Mouse (Mus musculus) gonadal fat pad, adult 2 months (tissue): ENCODE results near the gene Prss43. TPM values are rescaled to one million over a fixed set of nuclear protein-coding genes. Genes with fewer than 3 reads are reported as not detected.
"Not testable (repeated sequence)": the region's sequence is repeated elsewhere in the genome, so short reads cannot be mapped to it uniquely, and the experiment has no call there.

Experiments
- DNase-seq: peaks from one replicate; pipeline ENCODE4 v3.0.0-alpha.2; 2012; ENCODE audit warnings: low read depth
- polyA plus RNA-seq: library from polyadenylated mRNA; depleted of rRNA; stranded (reverse); fragments of >200 nt; gene quantifications from 2 replicates; pipeline ENCODE4 v1.2.3, GENCODE M21; 2012; rRNA removed

The Prss43 gene
- polyA plus RNA-seq, result 0.07 and 0.15 TPM in 2 replicates

DNA sequence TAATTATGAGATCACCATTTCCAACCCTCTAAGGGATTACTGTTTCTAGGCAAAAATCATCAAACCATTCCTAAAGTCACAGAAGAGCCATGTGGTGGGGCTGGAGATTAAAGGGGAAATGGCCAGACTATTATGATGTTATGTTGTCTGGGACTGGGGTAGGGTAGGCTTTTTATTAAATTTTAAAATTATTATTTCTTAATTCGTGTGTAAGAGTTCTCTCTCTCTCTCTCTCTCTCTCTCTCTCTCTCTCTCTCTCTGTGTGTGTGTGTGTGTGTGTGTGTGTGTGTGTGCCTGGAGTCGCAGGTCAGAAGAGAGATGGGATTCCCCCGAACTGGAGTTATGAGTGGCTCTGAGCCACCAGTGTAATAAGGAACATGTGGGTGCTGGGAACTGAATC, at the start of gene Prss43:
Prss43 (plus strand) TSS at position 301 of the 400 bp plus-strand sequence.
- no peak for DNase-seq

DNA sequence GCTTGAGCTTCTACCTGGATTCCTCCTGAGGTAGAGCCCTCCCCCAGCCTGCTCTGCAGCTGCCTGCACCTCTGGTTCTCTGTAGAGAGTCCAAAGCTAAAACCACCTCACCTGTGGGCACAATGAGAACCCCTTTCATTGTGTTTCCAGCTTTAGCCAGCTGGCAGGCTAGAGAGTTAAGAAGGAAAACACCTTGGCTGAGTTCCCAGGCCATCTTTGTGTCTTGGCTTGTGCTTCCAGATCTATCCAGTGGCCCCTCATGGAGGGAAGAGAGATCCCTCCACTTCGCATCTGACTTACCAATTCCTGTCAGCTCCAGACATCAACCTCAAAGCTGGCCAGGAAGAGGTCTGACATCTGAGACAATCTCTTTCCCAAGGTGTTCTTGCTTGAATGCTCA, 48.4 kb upstream of the Prss43 start:
- no peak for DNase-seq

GRCm38 (mm10) chr9:110778559-110778958, 47.9 kb upstream of the Prss43 start:
- no peak for DNase-seq

DNA sequence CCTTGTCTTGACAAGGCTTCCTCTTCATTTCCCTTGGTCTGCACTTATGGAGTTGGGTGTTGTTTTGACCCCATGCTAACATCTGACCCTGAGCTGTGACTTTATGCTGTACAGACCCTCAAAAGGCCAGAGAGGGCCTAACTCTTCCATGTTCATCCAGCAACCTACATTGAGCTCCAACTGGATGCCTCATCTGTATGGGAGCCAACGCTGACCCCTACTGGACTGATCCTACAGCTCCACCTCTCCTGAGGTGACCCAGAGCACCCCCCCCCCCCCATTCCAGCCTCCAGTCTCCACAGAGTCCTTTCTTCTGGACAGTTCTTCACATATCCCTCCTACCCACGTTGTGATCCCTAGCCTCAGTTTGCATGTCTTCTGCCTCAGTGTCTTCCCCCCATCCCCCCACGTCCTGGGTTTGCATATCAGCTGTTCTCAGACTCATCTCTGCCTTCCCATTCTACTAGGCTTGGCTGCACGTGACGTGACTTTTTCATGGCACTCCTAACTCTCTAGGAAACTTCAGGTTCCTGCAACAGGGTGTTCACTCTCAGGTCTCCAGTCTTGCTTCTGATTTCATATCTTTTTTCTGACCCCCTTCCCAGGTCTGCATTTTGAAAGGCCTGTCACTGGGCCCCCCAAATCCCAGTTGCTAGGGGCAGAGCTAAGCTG, 47.1 kb upstream of the Prss43 start:
- DNase-seq, result no peak

GRCm38 (mm10) chr9:110781256-110781721, 45.2 kb upstream of the Prss43 start:
- peak; percentile 23 for DNase-seq

DNA sequence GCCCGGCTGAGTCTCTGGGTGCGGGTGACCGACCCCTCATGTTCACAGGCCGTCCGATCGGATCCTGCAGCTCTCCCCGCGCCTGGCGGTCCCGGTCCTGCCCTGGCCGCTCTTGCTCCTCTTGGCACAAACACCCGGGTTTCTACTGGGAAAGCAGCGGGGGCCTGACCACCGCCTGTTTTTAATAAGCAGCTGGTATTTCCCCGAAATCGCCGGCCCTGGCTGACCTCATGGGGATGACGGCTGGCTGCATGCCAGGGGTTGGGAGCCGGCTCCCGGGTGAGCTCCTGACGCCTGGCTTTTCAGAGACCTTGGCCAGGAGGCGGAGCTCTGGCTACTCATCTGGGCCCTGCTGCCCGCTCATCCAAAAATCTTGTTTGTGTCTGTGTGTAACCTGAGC, 44.8 kb upstream of the Prss43 start:
- no peak for DNase-seq

GRCm38 (mm10) chr9:110783611-110784010, 42.9 kb upstream of the Prss43 start:
- no peak for DNase-seq

DNA sequence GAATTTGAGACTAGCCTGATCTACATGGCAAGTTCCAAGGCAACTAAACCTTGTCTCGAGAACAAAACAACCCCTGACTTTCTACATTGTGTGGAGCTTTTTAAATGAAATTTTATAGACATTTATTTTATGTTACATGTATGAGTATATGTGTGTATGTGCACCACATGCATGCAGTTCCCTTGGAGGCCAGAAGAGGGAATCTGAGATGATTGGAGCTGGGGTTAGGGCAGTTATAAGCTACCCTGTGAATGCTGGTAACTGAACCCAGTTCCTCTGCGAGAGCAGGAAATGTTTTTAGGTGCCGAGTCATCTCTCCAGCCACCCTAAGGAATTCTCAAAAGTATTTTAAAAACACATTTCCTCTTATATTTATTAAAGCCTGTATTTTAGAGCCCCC, 38.3 kb upstream of the Prss43 start:
- no peak for DNase-seq

GRCm38 (mm10) chr9:110790462-110790861, 36.0 kb upstream of the Prss43 start:
- no peak for DNase-seq

DNA sequence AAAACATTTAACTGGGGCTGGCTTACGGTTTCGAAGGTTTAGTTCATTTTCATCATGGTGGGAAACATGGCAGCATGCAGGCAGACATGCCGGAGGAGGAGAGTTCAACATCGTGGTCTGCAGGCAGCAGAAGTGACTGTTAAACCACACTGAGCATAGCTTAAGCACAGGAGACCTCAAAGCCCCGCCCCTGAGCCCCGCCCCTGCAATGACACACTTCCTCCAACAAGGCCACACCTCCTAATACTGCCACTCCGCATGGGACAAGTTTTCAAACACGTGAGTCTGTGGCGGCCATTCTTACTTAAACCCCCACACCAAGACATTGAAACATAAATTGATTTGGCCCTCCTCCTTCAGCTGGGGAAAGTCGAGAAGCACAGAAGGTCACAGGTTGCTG, 29.5 kb upstream of the Prss43 start:
- DNase-seq, result no peak

DNA sequence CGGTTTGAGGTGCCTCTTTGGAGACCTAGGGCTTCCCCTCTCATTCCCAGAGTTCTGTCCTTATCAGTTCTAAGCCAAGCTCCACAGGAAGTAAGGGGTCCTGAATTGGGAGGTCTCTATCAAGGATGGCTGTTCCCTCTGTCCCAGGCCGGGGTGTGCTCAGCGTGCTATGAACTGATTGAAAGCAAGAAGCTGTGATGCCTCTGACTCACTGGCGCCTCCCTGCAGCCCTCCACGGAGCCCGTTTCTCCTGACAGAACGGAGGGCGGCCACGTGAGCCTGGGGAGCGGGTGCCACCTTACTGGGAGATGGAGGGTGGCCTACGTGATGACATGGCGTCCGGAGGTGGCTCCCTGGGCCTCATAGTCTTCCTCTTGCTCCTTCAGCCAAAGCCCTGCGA, 28.6 kb upstream of the Prss43 start, which contains the start of gene Prss42:
Prss42 (plus strand) TSS at position 301 of the 400 bp plus-strand sequence.
- no peak for DNase-seq

DNA sequence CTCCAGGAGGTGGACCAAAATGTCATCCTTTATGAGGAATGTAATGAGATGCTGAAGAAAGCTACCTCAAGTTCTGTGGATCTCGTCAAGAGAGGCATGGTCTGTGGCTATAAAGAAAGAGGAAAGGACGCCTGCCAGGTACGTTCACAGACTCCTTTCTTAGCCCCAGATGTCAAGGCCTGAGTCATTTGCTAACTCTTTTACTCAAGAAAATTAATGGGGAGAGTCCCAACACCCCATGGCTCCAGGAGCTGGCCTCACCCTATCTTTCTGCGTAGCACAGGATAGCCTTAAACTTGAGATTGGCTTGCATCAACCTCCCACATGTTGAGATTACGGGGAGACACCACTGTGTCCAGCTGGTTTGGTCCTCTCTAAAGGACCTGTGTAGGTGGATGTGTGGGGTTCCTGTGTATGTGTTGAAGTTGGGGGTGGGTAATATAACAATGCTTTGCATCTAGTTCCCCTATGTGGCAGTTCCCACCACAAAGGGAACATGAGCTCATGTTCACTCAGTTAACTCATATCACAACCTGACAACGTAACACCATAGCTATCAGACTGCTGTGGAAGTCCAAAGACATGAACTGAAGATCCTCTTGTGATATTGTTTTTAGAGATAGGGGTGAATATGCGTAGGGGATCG, 25.5 kb upstream of the Prss43 start:
- no peak for DNase-seq

GRCm38 (mm10) chr9:110803294-110803693, 23.2 kb upstream of the Prss43 start:
- DNase-seq, result no peak

DNA sequence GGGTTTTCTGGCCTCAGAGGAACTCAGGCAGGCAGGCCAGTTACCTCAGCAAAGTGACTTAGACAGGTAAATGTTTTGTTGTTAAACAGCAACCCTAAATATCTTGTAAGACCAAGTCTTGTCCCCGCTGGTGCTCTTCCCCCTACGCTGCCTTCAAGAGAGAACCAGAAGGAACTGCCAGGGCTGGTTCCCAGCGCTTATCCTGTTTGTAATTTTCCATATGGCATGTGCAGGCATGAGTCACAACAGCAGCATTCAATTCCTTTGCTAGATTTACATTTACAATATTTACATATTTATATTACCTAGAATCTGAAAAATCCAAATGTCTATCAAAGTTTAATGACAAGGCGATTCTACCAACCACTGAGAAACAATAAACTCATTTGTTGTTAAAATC, 16.4 kb upstream of the Prss43 start:
- no peak for DNase-seq

DNA sequence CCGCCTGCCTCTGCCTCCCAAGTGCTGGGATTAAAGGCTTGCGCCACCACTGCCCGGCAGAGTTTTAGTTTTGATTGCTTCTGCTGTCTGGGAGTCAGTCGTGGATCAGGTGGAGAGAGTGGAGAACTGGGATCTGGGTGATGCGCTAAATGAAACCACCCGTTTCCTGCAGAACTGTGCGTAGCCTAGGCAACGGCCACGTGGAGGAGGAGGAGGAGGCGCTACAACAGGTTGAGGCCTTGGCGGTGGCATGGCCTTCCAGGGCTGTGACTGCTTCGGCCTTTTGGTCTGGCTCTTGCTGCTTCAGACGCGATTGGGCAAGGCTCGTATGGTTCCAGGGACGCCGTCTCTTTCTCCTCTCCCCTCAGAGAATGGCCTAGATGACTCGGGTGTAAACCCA, 12.7 kb upstream of the Prss43 start, which contains the start of gene Prss44:
Prss44 (plus strand) TSS at position 206 of the 400 bp plus-strand sequence.
- DNase-seq, result no peak

- not testable (repeated sequence) for DNase-seq
These were observed 5.9 kb upstream of the Prss43 start for GRCm38 (mm10) chr9:110820546-110820945.

DNA sequence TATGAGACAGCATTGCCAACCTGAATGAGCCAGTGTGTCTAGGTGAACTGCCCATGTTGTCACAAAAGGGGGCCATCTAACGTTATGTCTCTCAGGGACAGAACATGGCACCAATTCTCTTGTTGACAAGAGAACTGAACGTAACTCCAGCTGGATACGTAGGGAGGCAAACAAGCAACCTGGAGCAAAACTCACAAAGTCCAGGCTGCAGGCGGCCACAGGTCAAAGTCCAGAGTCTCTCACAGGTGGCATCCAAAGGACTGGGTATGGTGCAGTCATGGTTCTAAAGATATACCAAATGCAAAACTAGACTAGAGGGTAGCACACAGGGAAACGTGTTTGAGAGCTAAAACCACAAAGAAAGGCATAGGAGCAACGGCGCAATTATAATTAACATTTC, 5.1 kb upstream of the Prss43 start:
- DNase-seq, result no peak

DNA sequence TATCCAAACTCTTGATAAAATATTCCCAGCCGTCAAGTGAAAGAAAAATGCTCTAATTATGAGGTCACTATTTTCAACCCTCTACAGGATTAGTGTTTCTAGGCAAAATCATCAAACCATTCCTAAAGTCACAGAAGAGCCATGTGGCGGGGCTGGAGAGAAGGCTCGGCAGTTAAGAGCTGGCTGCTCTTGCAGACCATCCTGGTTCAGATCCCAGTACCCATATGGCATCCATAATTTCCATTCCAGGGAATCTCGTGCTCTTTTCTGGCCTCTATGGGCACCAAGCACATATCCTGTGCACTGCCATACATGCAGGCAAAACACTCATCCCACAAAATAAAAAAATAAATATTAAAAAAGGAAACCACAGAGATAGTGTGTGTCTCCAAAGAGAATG, 1.1 kb upstream of the Prss43 start:
- no peak for DNase-seq

DNA sequence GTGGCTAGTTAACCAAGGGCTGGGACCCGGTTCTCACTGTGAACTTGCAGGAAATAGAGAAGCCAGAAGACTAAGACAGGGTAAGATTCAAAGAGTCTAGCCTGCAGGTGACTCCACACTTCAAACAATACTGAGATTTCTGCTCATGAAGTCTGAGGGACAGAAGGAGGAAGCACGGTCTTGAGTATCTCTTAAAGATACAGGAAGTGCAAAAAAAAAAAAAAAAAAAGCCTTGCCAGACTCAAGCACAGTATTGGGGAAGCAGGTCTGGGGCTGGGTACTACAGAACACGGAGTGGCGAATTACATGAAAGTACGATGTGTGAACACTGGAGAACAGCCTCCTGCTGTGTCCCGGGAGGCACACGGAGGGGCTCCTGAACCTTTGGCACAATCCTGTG, 658 bp upstream of the Prss43 start:
- no peak for DNase-seq

- DNase-seq, result no peak
These were observed 6.5 kb downstream of the Prss43 start for GRCm38 (mm10) chr9:110833021-110833420.

DNA sequence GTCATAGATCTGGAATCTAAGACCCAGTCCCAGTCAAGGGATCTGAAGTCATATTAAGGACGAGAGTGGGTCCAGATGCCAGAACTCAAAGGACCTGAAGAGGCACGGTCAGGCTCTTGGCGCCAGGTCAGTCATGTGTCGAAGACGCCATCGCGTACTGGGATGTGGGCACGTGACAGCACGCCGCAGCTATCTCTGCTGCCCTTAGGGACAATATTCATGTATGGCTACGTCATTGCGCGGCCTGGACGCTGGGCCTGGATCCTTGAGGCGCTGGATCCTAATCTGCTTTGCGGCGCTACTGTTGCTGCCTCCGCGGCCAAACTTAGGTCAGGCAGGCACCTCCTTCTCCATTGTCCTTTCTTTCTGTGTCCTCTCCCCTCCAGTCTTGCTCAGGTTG, 7.9 kb downstream of the Prss43 start, which contains the start of gene Prss45:
Prss45 (plus strand) TSS at position 178 of the 400 bp plus-strand sequence.
- DNase-seq, result no peak

DNA sequence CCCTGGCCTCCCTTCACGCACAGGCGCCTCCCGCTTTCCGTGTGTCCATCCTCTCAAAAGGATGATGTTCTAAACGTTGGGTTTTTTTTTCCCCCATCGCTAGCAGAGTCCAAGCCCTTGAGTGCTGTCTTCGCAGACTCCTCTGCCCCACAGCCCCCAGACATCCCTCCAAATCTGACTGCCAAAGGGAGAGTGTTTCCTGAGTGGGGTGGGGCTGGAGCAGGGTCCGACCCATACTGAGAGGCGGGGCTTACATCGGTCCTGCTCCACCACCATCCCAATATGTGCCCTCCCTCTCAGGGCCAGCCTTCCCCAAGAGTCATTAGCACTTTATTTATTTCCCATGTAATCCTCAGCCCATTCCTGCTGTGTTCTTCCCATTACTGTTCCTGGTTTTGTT, 8.5 kb downstream of the Prss43 start:
- no peak for DNase-seq

DNA sequence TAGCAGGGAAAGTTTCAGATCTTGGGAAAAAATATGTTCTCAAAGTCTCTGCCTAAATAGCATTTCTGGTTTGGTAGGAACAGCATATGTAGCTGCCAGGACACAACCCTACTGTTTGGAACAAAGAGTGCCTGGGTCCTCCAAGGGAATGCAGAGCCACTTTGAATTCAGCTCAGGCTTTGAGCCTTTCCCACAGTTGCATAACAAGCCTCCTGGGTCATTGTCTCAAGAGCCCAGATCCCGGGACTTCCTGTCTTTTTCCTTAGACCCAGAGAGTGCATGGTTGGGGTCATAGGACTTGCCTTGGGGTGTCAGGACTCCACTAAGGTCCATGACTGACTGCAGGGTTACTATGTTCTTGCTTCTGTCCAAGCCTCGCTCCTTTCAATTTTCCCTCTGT, 9.6 kb downstream of the Prss43 start:
- no peak for DNase-seq
